Mouse (Mus musculus) lung, postnatal 0 days (tissue): Measurements from ENCODE around the gene Thap8. TPM values are rescaled to one million over a fixed set of nuclear protein-coding genes. Genes with fewer than 3 reads are reported as not detected.

Source experiments
- ATAC-seq: fragments of 200-750 bp; cut with Nextera tagmentation; 2 replicates; pipeline ENCODE4 v1.8.0; 2017; ENCODE audit warnings: moderate library complexity
- DNase-seq: peaks from one replicate; pipeline ENCODE4 v3.0.0-alpha.2; 2016; ENCODE audit warnings: low spot score
- H3K27ac ChIP-seq: fragments of 300-500 bp; sonication (generic); 2 replicates; pipeline ENCODE4 v1.5.1; 2014; ENCODE audit warnings: antibody characterized with exemption, mild to moderate bottlenecking, low read length, mixed read lengths
- H3K27me3 ChIP-seq: fragments of 300-500 bp; sonication (generic); replicated peaks from 2 replicates; pipeline ENCODE4 v1.6.1; 2014; ENCODE audit warnings: low read length, mixed read lengths; ENCODE audit not compliant: insufficient read depth
- H3K36me3 ChIP-seq: fragments of 300-500 bp; sonication (generic); 2 replicates; pipeline ENCODE4 v1.6.1; 2014; ENCODE audit warnings: low read length, mixed read lengths; ENCODE audit not compliant: insufficient read depth
- H3K4me1 ChIP-seq: fragments of 300-500 bp; sonication (generic); 2 replicates; pipeline ENCODE4 v1.6.1; 2014; ENCODE audit warnings: antibody characterized with exemption, low read depth, low read length, mixed read lengths; ENCODE audit not compliant: insufficient read depth
- H3K4me2 ChIP-seq: fragments of 300-500 bp; sonication (generic); replicated peaks from 2 replicates; pipeline ENCODE4 v1.6.1; 2014; ENCODE audit warnings: low read depth, mild to moderate bottlenecking, low read length, moderate library complexity, mixed read lengths
- H3K4me3 ChIP-seq: fragments of 300-500 bp; sonication (generic); 2 replicates; pipeline ENCODE4 v1.5.1; 2014; ENCODE audit warnings: low read depth, low read length
- H3K9ac ChIP-seq: fragments of 300-500 bp; sonication (generic); replicated peaks from 2 replicates; pipeline ENCODE4 v1.6.1; 2014; ENCODE audit warnings: low read depth, mild to moderate bottlenecking
- H3K9me3 ChIP-seq: fragments of 300-500 bp; sonication (generic); 2 replicates; pipeline ENCODE4 v1.6.1; 2016; ENCODE audit warnings: low read length, mixed read lengths
- CTCF ChIP-seq: IDR thresholded peaks from 2 replicates; pipeline ENCODE4 v1.5.1; 2016; ENCODE audit warnings: antibody characterized with exemption, mild to moderate bottlenecking
- EP300 ChIP-seq: IDR thresholded peaks from 2 replicates; pipeline ENCODE4 v1.6.1; 2016; ENCODE audit warnings: antibody characterized with exemption, mild to moderate bottlenecking, control low read depth
- WGBS: fragments of 180-500 bp; shearing (Covaris S2); extraction: QIAGEN DNeasy Blood & Tissue Kit; methylation state at CpG from one replicate; pipeline ENCODE4 v1.1.7; 2014; 5-methylcytosine and 5-hydroxymethylcytosine counted together
- polyA plus RNA-seq: library from polyadenylated mRNA; unstranded; fragments of >200 nt; fragmentation: Nextera tagmentation; extraction: Ambion mirVana; gene quantifications from 2 replicates; pipeline ENCODE4 v1.2.1, GENCODE M21; 2015

Gene Thap8
- 0.37 and 0.81 TPM in 2 replicates for polyA plus RNA-seq

GRCm38 (mm10) chr7:30279951-30280669 lies at the start of gene Thap8, which contains the start of gene Wdr62:
Gene Thap8 (plus strand): TSS chr7:30280094.
Gene Wdr62 (minus strand): TSS chr7:30280419.
- H3K27me3 ChIP-seq = no peaks in the 10 kb centered on the region
- no peaks in the 10 kb centered on the region for H3K36me3 ChIP-seq
- H3K9me3 ChIP-seq = no peaks in the 10 kb centered on the region
- ATAC-seq = peak; percentile 96
- H3K4me1 ChIP-seq = 0 out of 2 replicates have a peak, but pooled peaks cover 2% of the 10 kb centered on the region
- H3K4me2 ChIP-seq = peak within 1 kb of the TSS; percentile 80
- H3K4me3 ChIP-seq = peak within 1 kb of the TSS; percentile 67
- no peak for TF ChIP-seq EP300
- 0 out of 2 replicates have a peak, but pooled peaks have one; percentile 8 for TF ChIP-seq CTCF
- H3K9ac ChIP-seq = no peak within 1 kb of the TSS
- peak; percentile 97 for DNase-seq
- under 1% methylated on average over 41 of the region's 49 CpGs for WGBS
- H3K27ac ChIP-seq = peak within 1 kb of the TSS; percentile 98

GRCm38 (mm10) chr7:30231328-30231668 lies 48.6 kb upstream of the Thap8 start:
- Histone ChIP-seq H3K4me1 (peaks cover 5% of the 10 kb centered on the region; the same call in 1 of the 2 replicates), H3K4me2 (peak overlapping the region; percentile 78), H3K9ac (peak overlapping the region; percentile 51), H3K9me3 (no peaks in the 10 kb centered on the region), H3K27ac (no peak overlapping the region), H3K4me3 (peak overlapping the region; percentile 67), H3K36me3 (peaks cover 2% of the 10 kb centered on the region; the same call in 1 of the 2 replicates), H3K27me3 (no peaks in the 10 kb centered on the region)
- 0% methylated on average over 16 of the region's 16 CpGs for WGBS
- TF ChIP-seq CTCF = no peak
- TF ChIP-seq EP300 = no peak
- ATAC-seq (no peak), DNase-seq (peak; percentile 31)

- H3K9me3 ChIP-seq = no peaks in the 10 kb centered on the region
- H3K4me2 ChIP-seq = peak within 1 kb of the TSS; percentile 78
- WGBS = under 1% methylated on average over 67 of the region's 67 CpGs
- H3K36me3 ChIP-seq = no peaks in the 10 kb centered on the region
- no peak for TF ChIP-seq CTCF
- no peak for TF ChIP-seq EP300
- peaks cover 5% of the 10 kb centered on the region; the same call in 1 of the 2 replicates for H3K4me1 ChIP-seq
- H3K9ac ChIP-seq = peak within 1 kb of the TSS; percentile 75
- DNase-seq = peak; percentile 100
- H3K27ac ChIP-seq = peak within 1 kb of the TSS; percentile 83
- ATAC-seq = peak; percentile 96
- no peaks in the 10 kb centered on the region for H3K27me3 ChIP-seq
- peak within 1 kb of the TSS; percentile 67 for H3K4me3 ChIP-seq
These were observed 48.0 kb upstream of the Thap8 start, which contains the start of the genes Polr2i and Tbcb for GRCm38 (mm10) chr7:30231669-30232454. Gene Polr2i (plus strand): TSS chr7:30231948. Gene Tbcb (minus strand): TSS chr7:30232272.

GRCm38 (mm10) chr7:30232631-30233148 lies 47.2 kb upstream of the Thap8 start:
- H3K27me3 ChIP-seq = no peaks in the 10 kb centered on the region
- peak overlapping the region; percentile 67 for H3K4me3 ChIP-seq
- peak; percentile 78 for TF ChIP-seq CTCF
- TF ChIP-seq EP300 = peak; percentile 66; the same call in 1 of the 2 replicates
- H3K36me3 ChIP-seq = no peaks in the 10 kb centered on the region
- H3K4me1 ChIP-seq = peaks cover 5% of the 10 kb centered on the region; the same call in 1 of the 2 replicates
- H3K27ac ChIP-seq = peak overlapping the region; percentile 83
- WGBS = 2% methylated on average over 24 of the region's 24 CpGs
- H3K4me2 ChIP-seq = peak overlapping the region; percentile 76
- ATAC-seq = peak; percentile 23
- DNase-seq = peak; percentile 83
- H3K9ac ChIP-seq = peak overlapping the region; percentile 75
- H3K9me3 ChIP-seq = no peaks in the 10 kb centered on the region

GRCm38 (mm10) chr7:30233387-30233786 lies 46.5 kb upstream of the Thap8 start:
- ATAC-seq = no peak
- no peak overlapping the region for H3K9ac ChIP-seq

More at GRCm38 (mm10) chr7:30233387-30233786, 46.5 kb upstream of the Thap8 start:
- DNase-seq = no peak
- TF ChIP-seq EP300 (no peak), CTCF (no peak)
- no peaks in the 10 kb centered on the region for H3K36me3 ChIP-seq
- no peaks in the 10 kb centered on the region for H3K27me3 ChIP-seq
- peaks cover 5% of the 10 kb centered on the region; the same call in 1 of the 2 replicates for H3K4me1 ChIP-seq
- H3K9me3 ChIP-seq = no peaks in the 10 kb centered on the region
- no peak overlapping the region; the same call in 1 of the 2 replicates for H3K4me2 ChIP-seq
- no peak overlapping the region; the same call in 1 of the 2 replicates for H3K4me3 ChIP-seq
- WGBS = 86% methylated on average over 20 of the region's 20 CpGs
- 0 out of 2 replicates have a peak overlapping the region, but pooled peaks have one; percentile 5 for H3K27ac ChIP-seq
